Mouse (Mus musculus): ENCODE measurements around the gene Ctnnbip1. TPM values are rescaled to one million over a fixed set of nuclear protein-coding genes. Genes with fewer than 3 reads are reported as not detected.

The Ctnnbip1 gene
- polyA plus RNA-seq, 1 experiment = 11.4 TPM

DNA sequence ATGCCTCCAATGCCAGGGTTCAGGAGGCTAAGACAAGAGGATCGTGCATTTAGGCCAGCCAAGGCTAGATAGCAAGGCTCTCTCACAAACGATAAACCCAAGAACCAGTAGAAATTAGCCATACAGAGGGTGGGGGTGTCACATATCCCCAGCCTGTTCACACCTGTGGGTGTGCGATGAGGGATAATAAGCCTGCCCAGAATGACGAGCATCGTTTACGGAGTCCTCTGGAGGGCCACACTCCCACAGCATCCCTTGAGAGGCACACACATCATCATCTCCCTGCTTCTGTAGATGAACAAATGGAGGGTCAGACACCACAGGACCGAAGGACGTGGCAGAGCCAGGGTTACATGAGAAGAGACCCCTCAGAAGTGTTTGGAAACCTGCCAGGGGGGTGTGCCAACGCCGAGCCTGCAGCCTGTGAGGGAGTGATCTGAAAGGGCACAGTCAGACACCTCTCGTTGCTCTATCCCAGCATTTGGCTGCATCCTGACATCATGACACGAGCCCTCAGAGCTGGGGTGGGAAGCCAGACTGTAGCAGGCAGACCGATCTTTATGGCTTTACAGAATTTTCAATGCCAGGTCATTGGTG, 60.1 kb downstream of the Ctnnbip1 start:
- TF ChIP-seq CTCF (IDR thresholded peaks at IDR 0.05; ENCODE audit: borderline replicate concordance, insufficient read depth, low read length) (no peak), POLR2A (IDR thresholded peaks at IDR 0.05; ENCODE audit: low read depth, low read length) (no peak)
- H3K4me1 ChIP-seq (ENCODE audit: control insufficient read depth, insufficient read depth, low read length) = no peaks in the 10 kb centered on the region
- no peak overlapping the region for H3K4me3 ChIP-seq (ENCODE audit: insufficient read depth, low read length)
- no peak overlapping the region for H3K27ac ChIP-seq (ENCODE audit: insufficient read depth, low read length)

GRCm38 (mm10) chr4:149578831-149579230, 60.8 kb downstream of the Ctnnbip1 start:
- TF ChIP-seq POLR2A (IDR thresholded peaks at IDR 0.05; ENCODE audit: low read depth, low read length) = no peak
- TF ChIP-seq CTCF (IDR thresholded peaks at IDR 0.05; ENCODE audit: borderline replicate concordance, insufficient read depth, low read length) = no peak
- Histone ChIP-seq H3K27ac (ENCODE audit: insufficient read depth, low read length) (no peak overlapping the region), H3K4me1 (ENCODE audit: control insufficient read depth, insufficient read depth, low read length) (no peaks in the 10 kb centered on the region), H3K4me3 (ENCODE audit: insufficient read depth, low read length) (no peak overlapping the region)

DNA sequence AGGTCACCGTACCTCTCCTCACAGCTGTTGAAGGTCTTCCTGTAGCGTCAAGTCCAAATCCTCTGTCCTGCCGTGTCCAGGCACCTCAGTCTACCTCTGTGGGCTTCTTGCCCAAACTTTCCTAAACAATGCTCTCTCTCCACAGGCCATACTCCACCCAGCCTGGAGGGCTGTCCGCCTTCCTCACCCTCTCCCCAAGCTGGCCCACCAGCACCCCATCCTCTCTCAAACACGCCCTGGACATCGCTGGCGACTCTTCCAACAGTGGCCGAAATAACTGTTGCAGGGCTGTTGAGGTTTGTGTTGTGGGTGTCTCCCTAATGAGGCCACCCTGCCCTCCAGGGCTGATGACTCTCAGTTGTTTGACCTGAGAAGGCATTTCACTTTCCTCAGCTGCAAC, 67.2 kb downstream of the Ctnnbip1 start:
- H3K4me3 ChIP-seq (ENCODE audit: insufficient read depth, low read length) = no peak overlapping the region
- no peak for TF ChIP-seq CTCF (IDR thresholded peaks at IDR 0.05; ENCODE audit: borderline replicate concordance, insufficient read depth, low read length)
- TF ChIP-seq POLR2A (IDR thresholded peaks at IDR 0.05; ENCODE audit: low read depth, low read length) = no peak

GRCm38 (mm10) chr4:149586044-149586782, 68.2 kb downstream of the Ctnnbip1 start, which contains the start of gene Clstn1:
Clstn1 (plus strand) TSS chr4:149586468.
- 0 out of 2 replicates have a peak, but pooled peaks cover 2% of the 10 kb centered on the region for H3K4me1 ChIP-seq (ENCODE audit: control insufficient read depth, insufficient read depth, low read length)
- H3K27ac ChIP-seq (ENCODE audit: insufficient read depth, low read length) = no peak within 1 kb of the TSS

More for the DNA sequence above, 67.2 kb downstream of the Ctnnbip1 start:
- 0 out of 2 replicates have a peak, but pooled peaks cover 2% of the 10 kb centered on the region for H3K4me1 ChIP-seq (ENCODE audit: control insufficient read depth, insufficient read depth, low read length)
- no peak overlapping the region for H3K27ac ChIP-seq (ENCODE audit: insufficient read depth, low read length)

GRCm38 (mm10) chr4:149586783-149587595, 69.0 kb downstream of the Ctnnbip1 start:
- Histone ChIP-seq H3K27ac (ENCODE audit: insufficient read depth, low read length) (no peak overlapping the region), H3K4me1 (ENCODE audit: control insufficient read depth, insufficient read depth, low read length) (0 out of 2 replicates have a peak, but pooled peaks cover 2% of the 10 kb centered on the region), H3K4me3 (ENCODE audit: insufficient read depth, low read length) (peak overlapping the region; percentile 56)
- TF ChIP-seq POLR2A (IDR thresholded peaks at IDR 0.05; ENCODE audit: low read depth, low read length) = no peak
- no peak for TF ChIP-seq CTCF (IDR thresholded peaks at IDR 0.05; ENCODE audit: borderline replicate concordance, insufficient read depth, low read length)

More at GRCm38 (mm10) chr4:149586044-149586782, 68.2 kb downstream of the Ctnnbip1 start, which contains the start of gene Clstn1:
- H3K4me3 ChIP-seq (ENCODE audit: insufficient read depth, low read length) = peak within 1 kb of the TSS; percentile 56
- TF ChIP-seq POLR2A (IDR thresholded peaks at IDR 0.05; ENCODE audit: low read depth, low read length) (peak; percentile 53; the same call in 1 of the 2 replicates), CTCF (IDR thresholded peaks at IDR 0.05; ENCODE audit: borderline replicate concordance, insufficient read depth, low read length) (no peak)

GRCm38 (mm10) chr4:149587596-149588168, 69.6 kb downstream of the Ctnnbip1 start:
- TF ChIP-seq CTCF (IDR thresholded peaks at IDR 0.05; ENCODE audit: borderline replicate concordance, insufficient read depth, low read length) (no peak), POLR2A (IDR thresholded peaks at IDR 0.05; ENCODE audit: low read depth, low read length) (no peak)
- Histone ChIP-seq H3K4me3 (ENCODE audit: insufficient read depth, low read length) (peak overlapping the region; percentile 56), H3K4me1 (ENCODE audit: control insufficient read depth, insufficient read depth, low read length) (0 out of 2 replicates have a peak, but pooled peaks cover 2% of the 10 kb centered on the region), H3K27ac (ENCODE audit: insufficient read depth, low read length) (no peak overlapping the region)

- Histone ChIP-seq H3K4me3 (ENCODE audit: insufficient read depth, low read length) (no peak overlapping the region), H3K4me1 (ENCODE audit: control insufficient read depth, insufficient read depth, low read length) (0 out of 2 replicates have a peak, but pooled peaks cover 2% of the 10 kb centered on the region), H3K27ac (ENCODE audit: insufficient read depth, low read length) (no peak overlapping the region)
- TF ChIP-seq CTCF (IDR thresholded peaks at IDR 0.05; ENCODE audit: borderline replicate concordance, insufficient read depth, low read length) (no peak), POLR2A (IDR thresholded peaks at IDR 0.05; ENCODE audit: low read depth, low read length) (no peak)
Measured at GRCm38 (mm10) chr4:149590200-149590599, 72.2 kb downstream of the Ctnnbip1 start.

DNA sequence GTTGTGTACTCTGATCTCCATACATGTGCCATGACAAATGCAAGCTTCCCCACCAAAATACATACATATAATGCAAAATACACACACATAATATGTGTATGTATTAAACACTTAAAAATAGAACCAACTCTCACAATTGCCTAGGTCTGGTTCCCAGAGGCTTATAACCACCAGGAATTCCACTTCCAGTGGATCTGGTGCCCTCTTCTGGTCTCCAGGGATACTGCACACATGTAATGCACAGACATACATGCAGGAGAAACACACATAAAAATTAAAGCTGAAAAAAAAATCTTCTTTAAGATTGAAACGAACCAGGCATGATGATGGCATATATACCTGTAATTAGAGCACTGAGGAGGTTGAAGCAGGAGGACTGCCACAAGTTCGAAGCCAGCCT, 73.5 kb downstream of the Ctnnbip1 start:
- Histone ChIP-seq H3K27ac (ENCODE audit: insufficient read depth, low read length) (no peak overlapping the region), H3K4me1 (ENCODE audit: control insufficient read depth, insufficient read depth, low read length) (no peaks in the 10 kb centered on the region), H3K4me3 (ENCODE audit: insufficient read depth, low read length) (no peak overlapping the region)
- no peak for TF ChIP-seq POLR2A (IDR thresholded peaks at IDR 0.05; ENCODE audit: low read depth, low read length)
- no peak for TF ChIP-seq CTCF (IDR thresholded peaks at IDR 0.05; ENCODE audit: borderline replicate concordance, insufficient read depth, low read length)

Data from embryonic fibroblast, embryonic 13.5 days (primary cell).